Mouse (Mus musculus) embryonic fibroblast, embryonic 13.5 days (primary cell): Measurements from ENCODE around the gene Gm45716. TPM values are rescaled to one million over a fixed set of nuclear protein-coding genes. Genes with fewer than 3 reads are reported as not detected.

Experiments
- H3K27ac ChIP-seq: 2 replicates; pipeline ENCODE4 v1.5.1; 2012; ENCODE audit warnings: low read length, control low read depth, inconsistent platforms; ENCODE audit not compliant: insufficient read depth
- H3K4me1 ChIP-seq: 2 replicates; pipeline ENCODE4 v1.6.1; 2011; ENCODE audit warnings: low read length; ENCODE audit not compliant: control insufficient read depth, insufficient read depth
- H3K4me3 ChIP-seq: 2 replicates; pipeline ENCODE4 v1.5.1; 2011; ENCODE audit warnings: mild to moderate bottlenecking, control low read depth, low read length; ENCODE audit not compliant: insufficient read depth
- CTCF ChIP-seq: IDR thresholded peaks from 2 replicates; pipeline ENCODE4 v1.5.1; 2011; ENCODE audit warnings: mild to moderate bottlenecking, control low read depth, low read length, moderate library complexity, borderline replicate concordance; ENCODE audit not compliant: insufficient read depth
- POLR2A ChIP-seq: IDR thresholded peaks from 2 replicates; pipeline ENCODE4 v1.6.1; 2011; ENCODE audit warnings: low read depth, mild to moderate bottlenecking, control low read depth, low read length, moderate library complexity
- polyA plus RNA-seq: library from polyadenylated mRNA; stranded (reverse); fragments of >200 nt; gene quantifications from 2 replicates; pipeline ENCODE4 v1.2.4, GENCODE M21; 2011; ENCODE audit warnings: low read depth; ENCODE audit not compliant: missing spikeins, insufficient read length

Gene Gm45716
- polyA plus RNA-seq, 1 experiment, result 0.68 TPM

DNA sequence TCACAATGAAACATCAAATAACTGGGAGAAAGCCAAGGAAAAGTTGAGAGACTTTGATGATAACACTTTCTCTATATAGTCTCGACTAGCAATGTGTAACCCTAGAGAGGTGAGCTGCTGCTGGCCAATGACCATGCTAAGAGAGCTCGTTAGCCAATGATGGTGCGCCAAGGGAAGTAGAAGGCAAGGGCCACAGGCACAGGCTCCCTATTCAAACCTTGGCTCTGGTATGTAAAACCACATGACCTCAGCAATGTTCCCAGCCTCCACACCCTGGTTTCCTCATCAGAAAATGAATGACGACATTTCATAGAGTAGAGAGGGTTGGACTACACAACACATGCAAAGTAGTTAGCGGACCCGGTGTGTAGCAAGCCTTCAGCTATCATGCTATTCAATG is 15.2 kb upstream of the Gm45716 start:
- H3K27ac ChIP-seq, result no peak overlapping the region
- TF ChIP-seq CTCF, result no peak
- no peak for TF ChIP-seq POLR2A
- H3K4me1 ChIP-seq, result no peaks in the 10 kb centered on the region
- no peak overlapping the region for H3K4me3 ChIP-seq

DNA sequence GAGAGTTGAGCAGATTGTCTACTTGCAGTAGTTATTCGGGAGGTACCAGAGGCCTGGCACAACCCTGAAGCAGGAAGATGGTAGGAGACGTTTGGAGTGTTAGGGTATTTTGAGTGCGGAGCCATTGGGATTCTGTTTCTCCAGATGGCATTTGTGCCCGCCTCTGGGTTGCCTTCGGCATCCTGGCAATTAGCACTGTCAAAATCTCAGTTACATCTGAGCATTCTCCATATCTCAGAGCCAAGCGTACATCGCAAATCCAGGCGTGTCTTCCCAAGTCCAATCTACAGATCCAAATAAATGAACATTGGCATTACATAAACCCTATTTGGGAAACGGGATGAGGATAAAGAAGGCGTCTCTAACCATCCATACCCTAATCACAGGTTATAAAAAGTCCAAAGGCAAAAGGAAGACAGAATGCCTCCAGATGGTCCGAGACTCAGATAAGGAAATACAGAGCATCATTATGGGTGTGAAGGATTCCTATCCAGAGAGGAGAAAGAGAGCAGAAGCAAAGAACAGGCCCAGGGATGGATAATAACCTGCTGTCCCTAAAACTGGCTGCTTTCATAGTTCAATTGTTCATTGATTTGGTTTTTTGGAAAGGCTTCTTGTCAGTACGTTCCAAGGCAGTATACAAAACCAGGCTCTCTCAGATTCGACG is 11.7 kb upstream of the Gm45716 start:
- Histone ChIP-seq H3K27ac (no peak overlapping the region), H3K4me1 (no peaks in the 10 kb centered on the region), H3K4me3 (no peak overlapping the region)
- TF ChIP-seq CTCF, result no peak
- TF ChIP-seq POLR2A, result no peak

DNA sequence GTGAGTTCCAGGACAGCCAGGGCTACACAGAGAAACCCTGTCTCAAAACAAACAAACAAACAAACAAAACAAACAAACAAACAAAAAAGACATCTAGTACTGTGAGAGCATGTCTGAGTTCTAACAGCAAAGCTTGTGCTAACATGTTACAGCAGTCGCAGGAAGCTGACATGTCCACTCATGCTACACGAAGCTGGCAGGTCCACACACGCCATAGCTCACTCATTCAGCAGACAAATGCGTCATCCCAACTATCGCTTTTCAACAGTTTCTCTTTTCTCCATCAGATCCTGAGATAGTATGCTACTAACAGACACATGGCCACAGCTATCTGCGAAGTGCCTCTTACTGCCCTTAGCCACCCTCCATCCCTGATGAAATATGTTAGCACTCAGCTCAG is 10.1 kb upstream of the Gm45716 start:
- Histone ChIP-seq H3K4me1 (no peaks in the 10 kb centered on the region), H3K4me3 (no peak overlapping the region), H3K27ac (no peak overlapping the region)
- TF ChIP-seq CTCF (no peak), POLR2A (no peak)

DNA sequence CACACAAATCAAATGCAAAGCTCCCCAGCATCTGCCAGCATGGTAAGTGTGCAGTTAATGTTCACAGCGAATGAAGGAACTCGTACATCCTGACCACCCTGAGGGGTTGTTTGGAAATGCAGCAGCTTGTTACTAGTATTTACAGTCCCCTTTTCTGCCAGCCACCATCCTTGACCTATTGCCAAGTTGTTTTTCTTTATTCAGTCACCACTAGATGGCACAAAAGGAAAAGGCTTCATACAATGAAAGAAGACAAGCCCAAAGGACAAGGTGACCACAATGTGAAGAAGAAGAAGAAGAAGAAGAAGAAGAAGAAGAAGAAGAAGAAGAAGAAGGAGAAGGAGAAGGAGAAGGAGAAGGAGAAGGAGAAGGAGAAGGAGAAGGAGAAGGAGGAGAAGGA is 4.1 kb upstream of the Gm45716 start:
- no peak for TF ChIP-seq POLR2A
- no peak for TF ChIP-seq CTCF
- Histone ChIP-seq H3K4me3 (no peak overlapping the region), H3K4me1 (no peaks in the 10 kb centered on the region), H3K27ac (no peak overlapping the region)

DNA sequence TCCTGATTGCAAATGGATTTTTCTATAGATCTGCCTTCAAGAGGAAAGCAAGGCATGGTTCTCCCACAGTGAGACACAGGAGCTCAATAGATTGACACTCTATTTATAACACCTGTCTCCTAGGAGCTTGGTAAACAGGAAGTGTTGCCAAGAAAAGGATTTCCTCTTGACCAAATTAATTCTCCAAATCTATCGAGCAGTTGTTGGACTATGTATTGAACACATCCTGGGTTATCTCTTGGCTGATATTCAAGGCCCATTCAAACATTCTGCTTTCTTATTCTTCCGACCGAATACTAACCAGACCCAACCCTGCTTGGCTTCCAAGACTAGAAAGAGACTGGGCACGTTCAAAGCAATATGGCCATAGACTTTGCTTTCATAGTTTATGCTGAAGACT is 2.7 kb upstream of the Gm45716 start:
- H3K27ac ChIP-seq, result no peak overlapping the region
- no peak overlapping the region for H3K4me3 ChIP-seq
- TF ChIP-seq CTCF (no peak), POLR2A (no peak)
- H3K4me1 ChIP-seq, result no peaks in the 10 kb centered on the region

DNA sequence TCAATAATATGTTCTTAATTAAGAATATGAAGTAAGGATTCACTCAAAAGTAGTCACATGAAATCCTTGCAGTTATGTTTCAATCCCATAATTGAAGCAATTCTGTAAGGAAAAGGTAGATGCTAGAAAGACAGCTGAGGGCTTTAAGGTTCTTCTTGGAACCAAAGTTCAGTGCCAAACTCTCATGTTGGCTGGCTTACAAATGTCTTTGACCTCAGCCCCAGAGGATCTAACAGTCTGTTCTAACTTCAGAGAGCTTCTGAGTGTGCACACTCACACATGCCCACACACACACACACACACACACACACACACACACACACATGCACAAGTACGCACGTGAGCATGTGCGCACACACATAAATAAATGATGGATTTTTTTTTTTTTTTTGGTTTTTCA is 2.7 kb downstream of the Gm45716 start:
- TF ChIP-seq POLR2A (no peak), CTCF (no peak)
- no peak overlapping the region for H3K4me3 ChIP-seq
- no peaks in the 10 kb centered on the region for H3K4me1 ChIP-seq
- no peak overlapping the region for H3K27ac ChIP-seq

DNA sequence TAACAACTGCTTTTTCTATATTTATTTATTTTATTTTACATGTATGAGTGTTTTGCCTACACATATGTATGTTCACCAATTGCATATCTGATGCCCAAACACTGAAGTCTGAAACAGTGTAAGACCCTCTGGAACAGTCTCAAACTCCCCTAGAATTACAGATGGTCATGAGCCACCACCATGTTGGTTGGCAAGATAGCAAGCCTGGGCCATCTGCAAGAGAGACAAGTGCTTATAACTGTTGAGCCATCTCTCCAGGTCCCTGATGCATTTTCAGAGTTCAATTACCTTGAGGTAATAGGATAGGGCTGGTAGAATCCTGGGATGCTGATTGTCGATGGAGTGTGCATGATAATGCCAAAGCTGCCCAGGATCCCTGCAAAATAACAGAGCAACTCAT is 7.5 kb downstream of the Gm45716 start:
- peaks cover 6% of the 10 kb centered on the region; the same call in 1 of the 2 replicates for H3K4me1 ChIP-seq
- no peak overlapping the region for H3K27ac ChIP-seq
- TF ChIP-seq POLR2A (no peak), CTCF (no peak)
- H3K4me3 ChIP-seq, result no peak overlapping the region

DNA sequence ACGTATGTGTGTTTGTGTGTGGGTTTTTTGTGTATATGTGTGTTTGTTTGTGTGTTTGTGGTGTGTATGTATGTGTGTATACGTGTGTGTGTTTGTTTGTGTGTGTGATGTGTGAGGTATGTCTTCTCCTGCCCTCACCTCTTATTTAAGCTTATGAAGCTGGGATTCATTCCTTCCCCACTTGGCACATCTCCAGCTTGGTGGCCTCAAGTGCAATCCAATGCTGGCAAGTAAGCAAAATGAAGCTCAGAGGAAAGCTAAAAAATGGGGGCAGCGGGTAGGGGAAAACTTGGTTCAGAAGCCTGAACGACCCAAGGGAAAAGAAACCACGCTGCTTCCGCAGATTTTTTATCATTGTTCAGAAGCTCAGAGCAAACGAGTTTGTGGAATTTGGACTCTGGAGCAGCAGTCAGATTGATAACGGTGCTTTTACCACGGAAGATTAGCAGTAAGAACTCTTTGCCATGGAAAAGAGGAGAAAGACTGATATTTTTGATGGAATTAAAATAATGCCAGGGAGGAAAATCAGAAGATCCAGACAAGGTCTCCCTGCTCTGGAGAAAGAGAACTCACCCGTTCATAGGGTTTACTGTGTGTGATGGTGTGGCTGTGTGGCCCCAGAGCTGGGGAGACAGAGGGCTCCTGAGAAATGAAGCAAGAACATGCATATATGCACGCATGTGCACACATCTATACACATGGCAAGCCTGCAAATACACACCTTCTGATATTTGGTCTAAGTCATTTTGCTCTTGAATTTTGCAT is 8.5 kb downstream of the Gm45716 start:
- H3K4me1 ChIP-seq, result peaks cover 6% of the 10 kb centered on the region; the same call in 1 of the 2 replicates
- no peak overlapping the region for H3K27ac ChIP-seq
- no peak overlapping the region for H3K4me3 ChIP-seq
- no peak for TF ChIP-seq POLR2A
- TF ChIP-seq CTCF, result no peak

DNA sequence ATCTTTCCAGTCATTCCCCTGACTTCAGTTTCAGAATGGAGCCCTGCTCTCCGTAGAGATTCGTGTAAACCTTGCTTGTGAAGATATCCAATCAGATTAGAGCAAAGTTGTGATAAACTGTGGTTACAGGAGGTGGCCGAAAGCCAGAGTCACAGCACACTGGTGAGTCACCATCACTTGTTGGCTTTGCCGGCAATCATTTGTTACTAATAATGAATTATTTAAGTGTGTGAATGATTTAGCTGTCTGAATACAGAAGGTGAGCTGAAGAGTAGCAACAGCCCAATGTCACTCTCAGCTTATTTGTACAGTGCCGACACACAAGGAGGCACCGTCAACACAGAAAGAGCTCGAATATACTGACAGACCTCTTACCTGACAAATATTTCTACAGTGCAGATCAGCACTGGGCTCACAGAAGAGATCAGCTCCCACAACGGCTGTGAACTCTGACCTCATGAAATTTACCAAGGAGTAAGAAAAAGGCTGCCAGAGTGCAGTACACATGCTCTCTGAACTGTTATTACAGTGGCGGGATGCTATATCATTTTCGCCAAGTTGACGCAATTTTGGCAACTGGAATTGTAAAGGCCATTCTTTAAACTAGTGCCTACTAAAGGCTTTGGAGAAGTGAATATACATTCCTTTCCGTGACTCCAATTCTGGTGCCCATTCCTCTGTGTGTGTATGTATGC is 9.2 kb downstream of the Gm45716 start:
- TF ChIP-seq CTCF, result no peak
- TF ChIP-seq POLR2A, result no peak
- H3K27ac ChIP-seq, result no peak overlapping the region
- H3K4me3 ChIP-seq, result no peak overlapping the region
- H3K4me1 ChIP-seq, result peaks cover 6% of the 10 kb centered on the region; the same call in 1 of the 2 replicates

DNA sequence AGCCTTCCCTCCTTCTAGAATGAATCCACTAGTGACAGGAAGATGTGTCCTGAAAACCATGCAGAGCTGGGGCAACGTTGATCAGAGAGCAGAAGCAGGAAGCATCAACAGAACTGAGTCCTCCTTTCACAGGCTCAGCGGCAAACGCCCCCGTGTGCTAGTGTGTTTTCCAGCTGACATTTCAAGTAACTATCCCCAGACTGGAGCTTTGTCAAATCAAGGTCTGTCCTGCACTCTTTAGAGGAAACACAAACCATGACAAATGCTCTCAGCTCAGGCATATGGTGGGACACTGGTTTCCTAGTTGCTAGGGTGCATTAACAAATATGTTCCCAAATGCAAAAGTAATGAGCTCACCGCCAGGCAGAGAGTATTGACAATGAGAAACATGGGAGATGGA is 10.6 kb downstream of the Gm45716 start:
- TF ChIP-seq CTCF (no peak), POLR2A (no peak)
- Histone ChIP-seq H3K27ac (no peak overlapping the region), H3K4me3 (no peak overlapping the region), H3K4me1 (peaks cover 6% of the 10 kb centered on the region; the same call in 1 of the 2 replicates)
